Comparison of ENCODE assay signal across 23 mouse cellular contexts in genomic region chr14:122261250-122261649, GRCm38 (mm10).
"Had no signal": no experiment of that assay in that cellular context is flagged by ENCODE, and none has a peak within 500 bp of the region (broad histone marks: within the 10 kb centered on the region; RNA-seq: fewer than 3 reads in every experiment).

No protein-coding gene starts in this region.

- H3K36me3 ChIP-seq: limb, embryonic 10.5 days; limb, embryonic 13.5 days; liver, embryonic 13.5 days; lung, embryonic 15.5 days; midbrain, embryonic 12.5 days; midbrain, embryonic 15.5 days; neural tube, embryonic 12.5 days; neural tube, embryonic 15.5 days; stomach, embryonic 15.5 days had no signal

- H3K4me3 ChIP-seq: layer of hippocampus, adult 2 months; limb, embryonic 10.5 days; limb, embryonic 13.5 days; liver, embryonic 13.5 days; lung, embryonic 15.5 days; midbrain, embryonic 12.5 days; midbrain, embryonic 15.5 days; neural tube, embryonic 12.5 days; neural tube, embryonic 15.5 days; stomach, embryonic 15.5 days had no signal

- H3K27ac ChIP-seq: layer of hippocampus, adult 2 months; limb, embryonic 10.5 days; limb, embryonic 13.5 days; liver, embryonic 13.5 days; lung, embryonic 15.5 days; midbrain, embryonic 12.5 days; midbrain, embryonic 15.5 days; neural tube, embryonic 12.5 days; neural tube, embryonic 15.5 days; stomach, embryonic 15.5 days had no signal

- H3K4me2 ChIP-seq: limb, embryonic 13.5 days; liver, embryonic 13.5 days; lung, embryonic 15.5 days; midbrain, embryonic 12.5 days; midbrain, embryonic 15.5 days; neural tube, embryonic 12.5 days; neural tube, embryonic 15.5 days; stomach, embryonic 15.5 days had no signal

- H3K9ac ChIP-seq: limb, embryonic 13.5 days; liver, embryonic 13.5 days; lung, embryonic 15.5 days; midbrain, embryonic 12.5 days; midbrain, embryonic 15.5 days; neural tube, embryonic 12.5 days; neural tube, embryonic 15.5 days; stomach, embryonic 15.5 days had no signal

- DNase-seq: kidney, adult 18-20 months; kidney, adult 9 months; kidney, postnatal 14 days; kidney, postnatal 4 days; layer of hippocampus, adult 9-11 months; liver; liver, embryonic 13.5 days; lung, postnatal 10 days; lung, postnatal 36 days; right cerebral cortex, adult 18-20 months; right cerebral cortex, postnatal 25 days; spleen, adult 18-20 months; thymus, adult 18-20 months; thymus, postnatal 36 days had no signal

- H3K9me3 ChIP-seq: limb, embryonic 10.5 days; limb, embryonic 13.5 days; liver, embryonic 13.5 days; lung, embryonic 15.5 days; midbrain, embryonic 12.5 days; midbrain, embryonic 15.5 days; neural tube, embryonic 12.5 days; neural tube, embryonic 15.5 days; stomach, embryonic 15.5 days had no signal

- ATAC-seq: midbrain, embryonic 15.5 days had no signal

- H3K4me1 ChIP-seq: liver, embryonic 13.5 days; lung, embryonic 15.5 days; stomach, embryonic 15.5 days had no signal
